Mouse (Mus musculus) 3134 (cell line): ENCODE data around the gene H2-Q6.
"Not testable (repeated sequence)": the region's sequence is repeated elsewhere in the genome, so short reads cannot be mapped to it uniquely, and the experiment has no call there.

Experiments used
- DNase-seq: peaks from one replicate; pipeline ENCODE4 v3.0.0-alpha.2; 2011; ENCODE audit warnings: low spot score; ENCODE audit not compliant: insufficient read length; ENCODE audit errors: extremely low read depth

H2-Q6 gene

GRCm38 (mm10) chr17:35424624-35425416, at the start of gene H2-Q6:
TSS of gene H2-Q6 (plus strand) at chr17:35424850.
- peak; percentile 21 for DNase-seq

DNA sequence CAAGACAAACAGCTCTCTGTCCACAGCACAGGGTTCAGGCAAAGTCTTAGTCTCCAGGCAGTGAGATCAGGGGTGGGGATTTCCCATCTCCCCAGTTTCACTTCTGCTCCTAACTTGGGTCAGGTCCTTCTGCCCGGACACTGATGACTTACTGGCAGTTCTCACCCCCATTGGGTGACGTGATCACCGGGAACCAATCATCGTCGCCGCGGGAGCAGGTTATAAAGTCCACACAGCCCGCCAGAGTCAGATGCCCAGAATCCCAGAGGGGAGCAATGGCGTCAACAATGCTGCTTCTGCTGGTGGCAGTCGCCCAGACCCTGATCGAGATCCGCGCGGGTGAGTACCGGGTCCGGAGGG, 45.3 kb upstream of the H2-Q6 start, which contains the start of gene H2-Q4:
H2-Q4 (plus strand) TSS at position 249 of the 360 bp plus-strand sequence.
- DNase-seq: peak; percentile 14

- DNase-seq: peak; percentile 87
Observed at GRCm38 (mm10) chr17:35379729-35380451, 44.8 kb upstream of the H2-Q6 start.

DNA sequence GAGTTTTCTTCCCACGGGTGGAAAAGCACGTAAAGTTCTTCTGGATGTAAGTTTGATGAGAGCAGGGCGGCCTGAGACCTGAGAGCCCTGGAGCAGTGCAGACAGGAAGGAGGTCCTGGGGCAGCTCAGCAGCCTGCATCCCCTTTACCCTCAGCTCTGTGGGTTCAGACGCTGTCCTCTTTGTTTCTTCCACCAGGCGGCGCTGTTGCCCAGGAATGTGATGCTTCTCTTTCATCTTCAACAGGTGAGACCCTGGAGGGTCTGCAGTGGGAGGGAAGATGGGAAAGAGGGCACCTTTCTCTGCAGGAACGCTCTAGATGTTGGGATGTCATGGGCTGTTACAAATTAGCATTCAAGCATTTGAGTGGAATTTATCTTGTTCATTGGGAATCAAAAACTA, 34.9 kb upstream of the H2-Q6 start:
- DNase-seq: not testable (repeated sequence)

DNA sequence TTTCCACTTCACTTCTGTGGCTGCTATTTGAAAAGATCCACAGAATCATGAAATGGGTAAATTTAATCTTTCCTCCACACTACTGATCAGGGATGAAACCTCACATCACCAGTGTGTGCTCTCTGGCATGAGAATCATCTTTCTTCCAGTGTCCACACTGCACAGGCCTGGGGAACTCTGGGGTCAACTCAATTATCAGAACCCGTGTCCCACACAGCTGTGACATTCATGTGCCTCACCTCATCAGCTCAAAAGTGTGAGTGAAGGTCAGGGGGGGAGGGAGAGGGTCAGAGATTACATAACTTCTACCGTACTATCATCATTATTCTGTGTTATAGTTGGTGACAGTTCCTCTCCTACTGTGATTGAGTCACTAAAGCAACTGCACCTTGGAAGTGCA, 32.0 kb upstream of the H2-Q6 start:
- DNase-seq: not testable (repeated sequence)

DNA sequence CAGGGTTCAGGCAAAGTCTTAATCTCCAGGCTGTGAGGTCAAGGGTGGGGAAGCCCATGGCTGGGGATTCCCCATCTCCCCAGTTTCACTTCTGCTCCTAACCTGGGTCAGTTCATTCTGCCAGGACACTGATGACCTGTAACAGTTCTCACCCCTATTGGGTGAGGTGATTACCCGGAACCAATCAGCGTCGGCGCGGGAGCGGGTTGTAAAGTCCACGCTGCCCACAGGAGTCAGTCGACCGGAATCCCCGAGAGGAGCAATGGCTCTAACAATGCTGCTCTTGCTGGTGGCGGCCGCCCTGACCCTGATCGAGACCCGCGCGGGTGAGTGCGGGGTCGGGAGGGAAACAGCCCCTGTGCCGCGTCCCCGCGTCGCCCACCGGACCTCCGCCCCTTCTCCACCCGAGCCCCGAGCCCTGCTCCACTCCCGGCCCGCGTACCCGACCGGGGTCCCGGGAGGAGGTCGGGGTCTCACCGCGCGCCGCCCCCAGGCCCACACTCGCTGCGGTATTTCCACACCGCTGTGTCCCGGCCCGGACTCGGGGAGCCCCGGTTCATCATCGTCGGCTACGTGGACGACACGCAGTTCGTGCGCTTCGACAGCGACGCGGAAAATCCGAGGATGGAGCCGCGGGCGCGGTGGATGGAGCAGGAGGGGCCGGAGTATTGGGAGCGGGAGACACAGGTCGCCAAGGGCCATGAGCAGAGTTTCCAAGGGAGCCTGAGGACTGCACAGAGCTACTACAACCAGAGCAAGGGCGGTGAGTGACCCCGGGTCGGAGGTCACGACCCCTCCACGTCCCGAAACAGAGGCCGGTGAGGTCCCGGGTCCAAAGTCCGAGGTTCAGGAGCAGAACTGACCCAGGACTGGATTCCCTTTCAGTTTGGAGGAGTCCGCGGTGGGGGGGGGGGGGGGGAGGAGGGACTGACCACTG, 30.5 kb upstream of the H2-Q6 start:
- DNase-seq: not testable (repeated sequence)

- not testable (repeated sequence) for DNase-seq
Observed at GRCm38 (mm10) chr17:35396956-35397355, 27.7 kb upstream of the H2-Q6 start.

GRCm38 (mm10) chr17:35413057-35413456, 11.6 kb upstream of the H2-Q6 start:
- DNase-seq: not testable (repeated sequence)

DNA sequence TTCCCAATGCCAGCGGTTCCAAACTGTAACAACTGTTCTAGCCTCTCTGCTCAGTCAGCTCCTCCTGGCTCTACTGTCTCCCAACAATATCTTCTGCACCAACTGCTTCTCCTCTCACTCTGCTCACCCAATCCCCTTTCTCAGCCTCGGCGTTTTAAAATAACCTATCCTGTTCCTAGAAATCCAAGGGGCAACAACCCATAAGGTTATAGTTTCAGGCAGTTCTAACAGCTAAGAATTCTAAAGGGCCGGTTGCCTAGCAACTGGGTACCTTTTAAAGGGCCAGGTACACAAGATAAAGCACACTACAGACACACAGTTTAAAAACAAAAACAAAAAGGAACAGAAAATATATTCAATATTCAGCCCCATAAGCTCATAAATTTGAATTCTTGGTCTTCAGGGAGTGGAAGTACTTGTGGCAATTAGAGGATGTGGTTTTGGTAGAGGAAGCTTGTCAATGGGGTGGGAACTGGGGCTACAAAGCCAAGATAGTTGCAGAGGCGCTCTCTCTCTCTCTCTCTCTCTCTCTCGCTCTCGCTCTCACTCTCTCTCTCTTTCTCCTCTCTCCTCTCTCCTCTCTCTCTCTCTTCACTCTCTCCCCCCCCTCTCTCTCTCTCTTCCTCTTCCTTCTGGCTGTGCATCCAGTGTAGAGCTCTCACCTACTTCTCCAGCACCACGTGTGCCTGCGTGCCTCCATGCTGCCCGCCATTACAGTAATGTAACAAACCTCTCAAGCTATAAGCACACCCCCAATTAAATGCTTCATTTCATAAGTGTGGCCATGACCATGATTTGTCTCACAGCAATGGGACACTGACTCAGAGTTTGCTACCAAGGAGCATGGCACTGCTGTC, 9.1 kb upstream of the H2-Q6 start:
- DNase-seq: not testable (repeated sequence)

GRCm38 (mm10) chr17:35418772-35419171, 5.9 kb upstream of the H2-Q6 start:
- no peak for DNase-seq

DNA sequence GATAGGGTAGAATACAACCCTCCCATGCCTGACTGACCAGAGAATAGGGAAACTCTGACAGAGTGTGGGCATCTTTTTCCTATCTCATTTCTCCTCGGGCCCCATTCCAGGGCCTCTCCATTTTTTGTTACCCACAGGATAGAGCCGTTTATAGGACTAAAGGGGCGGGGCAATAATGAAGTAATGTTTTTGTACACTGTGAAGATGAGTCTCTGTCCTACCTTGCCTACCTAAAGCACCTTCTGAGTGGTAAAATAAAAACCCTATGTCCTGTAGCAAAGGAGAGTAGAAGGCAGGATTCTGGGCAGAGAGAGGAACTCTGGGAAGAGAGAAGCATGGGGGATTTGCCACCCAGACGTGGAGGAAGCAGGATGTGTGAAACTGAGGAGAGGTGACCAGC, 5.1 kb upstream of the H2-Q6 start:
- DNase-seq: not testable (repeated sequence)

- not testable (repeated sequence) for DNase-seq
Observed at GRCm38 (mm10) chr17:35420206-35420810, 4.3 kb upstream of the H2-Q6 start.

DNA sequence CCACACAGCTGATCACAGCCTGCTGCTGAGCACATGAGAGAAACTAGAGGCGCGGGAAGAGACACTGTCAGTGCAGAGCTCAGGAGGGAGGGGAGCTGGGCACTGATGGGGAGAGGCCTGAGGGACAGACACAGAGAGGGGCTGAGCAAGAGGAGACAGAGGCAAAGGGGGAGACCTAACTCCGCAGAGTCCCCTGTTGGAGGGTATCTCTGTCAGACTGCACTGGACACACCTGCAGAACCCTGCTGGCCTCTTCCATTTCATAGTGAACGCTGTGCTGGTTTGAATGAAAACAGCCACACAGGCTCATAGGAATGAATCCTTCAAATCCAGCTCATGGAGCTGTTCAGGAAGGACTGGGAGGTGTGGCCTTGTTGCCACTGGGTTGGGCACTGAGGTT, 3.3 kb upstream of the H2-Q6 start:
- not testable (repeated sequence) for DNase-seq

- not testable (repeated sequence) for DNase-seq
Observed at GRCm38 (mm10) chr17:35422360-35422759, 2.3 kb upstream of the H2-Q6 start.

DNA sequence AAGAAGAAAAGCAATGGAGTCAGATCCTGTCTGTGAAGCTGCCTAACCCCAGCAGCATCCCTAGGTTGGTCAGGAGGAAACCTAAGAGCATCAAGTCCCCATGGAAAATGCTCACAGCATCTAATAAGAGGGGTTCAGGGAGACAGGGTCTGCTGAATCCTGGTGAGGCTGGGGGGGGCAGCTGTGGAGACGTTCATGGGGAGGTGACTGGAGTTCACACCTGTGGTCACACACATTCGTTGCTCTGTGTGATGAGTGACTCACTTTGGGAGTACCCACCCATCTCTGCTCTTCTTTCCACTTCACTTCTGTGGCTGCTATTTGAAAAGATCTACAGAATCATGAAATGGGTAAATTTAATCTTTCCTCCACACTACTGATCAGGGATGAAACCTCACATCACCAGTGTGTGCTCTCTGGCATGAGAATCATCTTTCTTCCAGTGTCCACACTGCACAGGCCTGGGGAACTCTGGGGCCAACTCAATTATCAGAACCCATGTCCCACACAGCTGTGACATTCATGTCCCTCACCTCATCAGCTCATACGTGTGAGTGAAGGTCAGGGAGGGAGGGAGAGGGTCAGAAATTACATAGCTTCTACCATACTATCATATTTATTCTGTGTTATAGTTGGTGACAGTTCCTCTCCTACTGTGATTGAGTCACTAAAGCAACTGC, 1.4 kb upstream of the H2-Q6 start:
- not testable (repeated sequence) for DNase-seq

DNA sequence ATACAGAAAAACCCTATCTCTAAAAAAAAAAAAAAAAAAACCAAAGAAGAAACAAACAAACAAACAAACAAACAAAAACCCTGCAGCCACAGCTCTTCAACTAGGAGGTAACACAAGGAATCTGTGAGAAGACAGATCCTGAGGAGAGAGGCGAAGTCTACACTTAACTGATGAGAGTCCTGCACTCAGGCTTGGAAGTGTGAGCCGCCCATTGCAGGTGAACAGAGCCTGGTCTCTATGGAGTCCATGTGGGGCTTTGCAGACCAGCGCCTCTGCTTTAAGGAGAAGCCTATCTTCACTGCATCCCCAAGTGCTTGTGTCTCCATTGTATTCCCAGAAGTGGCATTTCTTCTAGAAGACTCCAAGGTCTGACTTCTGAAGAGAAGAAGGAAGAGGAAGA, 544 bp upstream of the H2-Q6 start:
- DNase-seq: not testable (repeated sequence)

GRCm38 (mm10) chr17:35425474-35425873, 824 bp downstream of the H2-Q6 start:
- DNase-seq: peak; percentile 34

GRCm38 (mm10) chr17:35428883-35429282, 4.2 kb downstream of the H2-Q6 start:
- DNase-seq: not testable (repeated sequence)

DNA sequence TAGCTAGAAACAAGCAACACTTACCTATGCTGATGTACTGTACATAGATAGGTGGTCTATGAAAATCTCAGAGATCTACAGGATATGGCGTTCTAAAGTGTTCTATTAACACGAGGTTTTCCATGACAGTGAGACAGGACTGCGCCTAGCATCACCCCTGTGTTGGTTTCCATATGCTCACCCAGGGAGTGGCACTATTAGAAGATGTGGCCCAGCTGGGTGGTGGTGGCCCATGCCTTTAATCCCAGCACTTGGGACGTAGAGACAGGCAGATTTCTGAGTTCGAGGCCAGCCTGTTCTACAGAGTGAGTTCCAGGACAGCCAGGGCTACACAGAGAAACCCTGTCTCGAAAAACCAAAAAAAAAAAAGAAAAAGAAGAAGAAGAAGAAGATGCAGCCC, 6.0 kb downstream of the H2-Q6 start:
- DNase-seq: not testable (repeated sequence)
